Mouse (Mus musculus): Measurements from ENCODE around the gene Med12.

- no peak for TF ChIP-seq POLR2A (IDR thresholded peaks at IDR 0.05; ENCODE audit: borderline replicate concordance, extremely low read depth, low read depth, low read length)
- TF ChIP-seq CTCF (IDR thresholded peaks at IDR 0.05; ENCODE audit: insufficient read depth, low read length) = no peak
Measured at GRCm38 (mm10) chrX:101290111-101290510, 16.3 kb downstream of the Med12 start.
